Mouse (Mus musculus) stomach, postnatal 0 days (tissue): ENCODE measurements around the gene Mrpl44.

Experiments used
- CTCF ChIP-seq: IDR thresholded peaks from 2 replicates; pipeline ENCODE4 v1.5.1; 2016; ENCODE audit warnings: antibody characterized with exemption, low read depth, mild to moderate bottlenecking, moderate library complexity
- EP300 ChIP-seq: optimal IDR thresholded peaks from 2 replicates; pipeline ENCODE3; 2016; ENCODE audit warnings: antibody characterized with exemption

- TF ChIP-seq CTCF (no peak), EP300 (no peak)
Measured at GRCm38 (mm10) chr1:79755376-79755775, 20.4 kb upstream of the Mrpl44 start.
